Mouse (Mus musculus): ENCODE data around the gene Cotl1. TPM values are rescaled to one million over a fixed set of nuclear protein-coding genes. Genes with fewer than 3 reads are reported as not detected.

Cotl1 gene
- polyA plus RNA-seq, 1 experiment from 2014 or later = 197 TPM

- no peak overlapping the region for H3K4me3 ChIP-seq (ENCODE audit: low read depth, low read length)
- 77% methylated on average over 13 of the region's 13 CpGs for WGBS
- H3K27me3 ChIP-seq (ENCODE audit: control insufficient read depth, insufficient read depth, low read length) = no peaks in the 10 kb centered on the region
- no peaks in the 10 kb centered on the region for H3K36me3 ChIP-seq (ENCODE audit: control insufficient read depth, insufficient read depth, low read length)
- no peak for ATAC-seq (ENCODE audit: insufficient number of reproducible peaks, low FRiP score, low TSS enrichment, low read depth)
- H3K4me1 ChIP-seq (ENCODE audit: control insufficient read depth, insufficient read depth, low read length) = peaks cover 41% of the 10 kb centered on the region
- no peak overlapping the region for H3K4me2 ChIP-seq (ENCODE audit: low read depth, severe bottlenecking)
- H3K9ac ChIP-seq (ENCODE audit: low read length) = no peak overlapping the region
- no peaks in the 10 kb centered on the region for H3K9me3 ChIP-seq (ENCODE audit: control insufficient read depth, low read length)
- no peak overlapping the region for H3K27ac ChIP-seq (replicated peaks; ENCODE audit: low read depth, low read length)
- no peak for DNase-seq (ENCODE audit: low spot score)
Observed at GRCm38 (mm10) chr8:119829420-119829819, 10.9 kb downstream of the Cotl1 start.

GRCm38 (mm10) chr8:119829015-119829414 lies 11.3 kb downstream of the Cotl1 start:
- Histone ChIP-seq H3K27me3 (ENCODE audit: control insufficient read depth, insufficient read depth, low read length) (no peaks in the 10 kb centered on the region), H3K4me1 (ENCODE audit: control insufficient read depth, insufficient read depth, low read length) (peaks cover 41% of the 10 kb centered on the region), H3K4me3 (ENCODE audit: low read depth, low read length) (no peak overlapping the region), H3K9ac (ENCODE audit: low read length) (no peak overlapping the region), H3K36me3 (ENCODE audit: control insufficient read depth, insufficient read depth, low read length) (no peaks in the 10 kb centered on the region; the same call in 1 of the 2 replicates), H3K9me3 (ENCODE audit: control insufficient read depth, low read length) (no peaks in the 10 kb centered on the region), H3K4me2 (ENCODE audit: low read depth, severe bottlenecking) (no peak overlapping the region), H3K27ac (replicated peaks; ENCODE audit: low read depth, low read length) (no peak overlapping the region)
- DNase-seq (ENCODE audit: low spot score) (no peak), ATAC-seq (ENCODE audit: insufficient number of reproducible peaks, low FRiP score, low TSS enrichment, low read depth) (no peak)
- WGBS = 80% methylated on average over 10 of the region's 10 CpGs

- DNase-seq (ENCODE audit: low spot score) = no peak
- no peak overlapping the region for H3K27ac ChIP-seq (replicated peaks; ENCODE audit: low read depth, low read length)
Observed at GRCm38 (mm10) chr8:119827721-119828153, 12.6 kb downstream of the Cotl1 start.

GRCm38 (mm10) chr8:119826982-119827381 lies 13.4 kb downstream of the Cotl1 start:
- H3K36me3 ChIP-seq (ENCODE audit: control insufficient read depth, insufficient read depth, low read length) = no peaks in the 10 kb centered on the region; the same call in none of the 2 replicates
- no peak overlapping the region for H3K4me2 ChIP-seq (ENCODE audit: low read depth, severe bottlenecking)
- WGBS = 60% methylated on average over 5 of the region's 5 CpGs
- H3K9me3 ChIP-seq (ENCODE audit: control insufficient read depth, low read length) = no peaks in the 10 kb centered on the region
- H3K9ac ChIP-seq (ENCODE audit: low read length) = no peak overlapping the region
- DNase-seq (ENCODE audit: low spot score) (no peak), ATAC-seq (ENCODE audit: insufficient number of reproducible peaks, low FRiP score, low TSS enrichment, low read depth) (no peak)
- no peak overlapping the region for H3K4me3 ChIP-seq (ENCODE audit: low read depth, low read length)
- H3K27ac ChIP-seq (replicated peaks; ENCODE audit: low read depth, low read length) = no peak overlapping the region
- H3K27me3 ChIP-seq (ENCODE audit: control insufficient read depth, insufficient read depth, low read length) = no peaks in the 10 kb centered on the region
- H3K4me1 ChIP-seq (ENCODE audit: control insufficient read depth, insufficient read depth, low read length) = peaks cover 25% of the 10 kb centered on the region

More at GRCm38 (mm10) chr8:119827721-119828153, 12.6 kb downstream of the Cotl1 start:
- no peaks in the 10 kb centered on the region for H3K27me3 ChIP-seq (ENCODE audit: control insufficient read depth, insufficient read depth, low read length)
- peaks cover 32% of the 10 kb centered on the region for H3K4me1 ChIP-seq (ENCODE audit: control insufficient read depth, insufficient read depth, low read length)
- H3K9me3 ChIP-seq (ENCODE audit: control insufficient read depth, low read length) = no peaks in the 10 kb centered on the region
- no peak for ATAC-seq (ENCODE audit: insufficient number of reproducible peaks, low FRiP score, low TSS enrichment, low read depth)
- 75% methylated on average over 4 of the region's 4 CpGs for WGBS
- no peak overlapping the region for H3K9ac ChIP-seq (ENCODE audit: low read length)
- no peak overlapping the region for H3K4me2 ChIP-seq (ENCODE audit: low read depth, severe bottlenecking)
- H3K36me3 ChIP-seq (ENCODE audit: control insufficient read depth, insufficient read depth, low read length) = no peaks in the 10 kb centered on the region; the same call in 1 of the 2 replicates
- H3K4me3 ChIP-seq (ENCODE audit: low read depth, low read length) = no peak overlapping the region

GRCm38 (mm10) chr8:119825950-119826730 lies 14.2 kb downstream of the Cotl1 start:
- Histone ChIP-seq H3K4me2 (ENCODE audit: low read depth, severe bottlenecking) (no peak overlapping the region), H3K4me1 (ENCODE audit: control insufficient read depth, insufficient read depth, low read length) (peaks cover 17% of the 10 kb centered on the region), H3K4me3 (ENCODE audit: low read depth, low read length) (no peak overlapping the region), H3K27ac (replicated peaks; ENCODE audit: low read depth, low read length) (no peak overlapping the region), H3K27me3 (ENCODE audit: control insufficient read depth, insufficient read depth, low read length) (no peaks in the 10 kb centered on the region), H3K36me3 (ENCODE audit: control insufficient read depth, insufficient read depth, low read length) (no peaks in the 10 kb centered on the region; the same call in none of the 2 replicates), H3K9me3 (ENCODE audit: control insufficient read depth, low read length) (no peaks in the 10 kb centered on the region), H3K9ac (ENCODE audit: low read length) (no peak overlapping the region)
- 85% methylated on average over 19 of the region's 19 CpGs for WGBS
- no peak for DNase-seq (ENCODE audit: low spot score)
- no peak for ATAC-seq (ENCODE audit: insufficient number of reproducible peaks, low FRiP score, low TSS enrichment, low read depth)

- no peaks in the 10 kb centered on the region for H3K9me3 ChIP-seq (ENCODE audit: control insufficient read depth, low read length)
- ATAC-seq (ENCODE audit: insufficient number of reproducible peaks, low FRiP score, low TSS enrichment, low read depth) = no peak
- H3K9ac ChIP-seq (ENCODE audit: low read length) = no peak overlapping the region
- H3K27me3 ChIP-seq (ENCODE audit: control insufficient read depth, insufficient read depth, low read length) = no peaks in the 10 kb centered on the region
- H3K4me1 ChIP-seq (ENCODE audit: control insufficient read depth, insufficient read depth, low read length) = peaks cover 4% of the 10 kb centered on the region; the same call in 1 of the 2 replicates
- H3K36me3 ChIP-seq (ENCODE audit: control insufficient read depth, insufficient read depth, low read length) = peaks cover 2% of the 10 kb centered on the region
- H3K27ac ChIP-seq (replicated peaks; ENCODE audit: low read depth, low read length) = no peak overlapping the region
- H3K4me2 ChIP-seq (ENCODE audit: low read depth, severe bottlenecking) = no peak overlapping the region
- no peak overlapping the region for H3K4me3 ChIP-seq (ENCODE audit: low read depth, low read length)
- WGBS = 85% methylated on average over 11 of the region's 11 CpGs
- no peak for DNase-seq (ENCODE audit: low spot score)
Observed at GRCm38 (mm10) chr8:119824809-119825273, 15.5 kb downstream of the Cotl1 start.

- no peaks in the 10 kb centered on the region for H3K4me1 ChIP-seq (ENCODE audit: control insufficient read depth, insufficient read depth, low read length)
- no peak overlapping the region for H3K4me2 ChIP-seq (ENCODE audit: low read depth, severe bottlenecking)
- ATAC-seq (ENCODE audit: insufficient number of reproducible peaks, low FRiP score, low TSS enrichment, low read depth) = no peak
- H3K27me3 ChIP-seq (ENCODE audit: control insufficient read depth, insufficient read depth, low read length) = no peaks in the 10 kb centered on the region
- H3K4me3 ChIP-seq (ENCODE audit: low read depth, low read length) = no peak overlapping the region
- no peak overlapping the region for H3K27ac ChIP-seq (replicated peaks; ENCODE audit: low read depth, low read length)
- DNase-seq (ENCODE audit: low spot score) = no peak
- no peak overlapping the region for H3K9ac ChIP-seq (ENCODE audit: low read length)
- H3K9me3 ChIP-seq (ENCODE audit: control insufficient read depth, low read length) = no peaks in the 10 kb centered on the region
- peaks cover 2% of the 10 kb centered on the region for H3K36me3 ChIP-seq (ENCODE audit: control insufficient read depth, insufficient read depth, low read length)
- WGBS = 73% methylated on average over 4 of the region's 4 CpGs
Observed at GRCm38 (mm10) chr8:119824100-119824499, 16.2 kb downstream of the Cotl1 start.

GRCm38 (mm10) chr8:119823278-119823677 lies 17.1 kb downstream of the Cotl1 start:
- no peak overlapping the region for H3K9ac ChIP-seq (ENCODE audit: low read length)
- H3K9me3 ChIP-seq (ENCODE audit: control insufficient read depth, low read length) = no peaks in the 10 kb centered on the region
- no peaks in the 10 kb centered on the region for H3K4me1 ChIP-seq (ENCODE audit: control insufficient read depth, insufficient read depth, low read length)
- no peaks in the 10 kb centered on the region for H3K27me3 ChIP-seq (ENCODE audit: control insufficient read depth, insufficient read depth, low read length)
- 94% methylated on average over 9 of the region's 9 CpGs for WGBS
- peaks cover 2% of the 10 kb centered on the region for H3K36me3 ChIP-seq (ENCODE audit: control insufficient read depth, insufficient read depth, low read length)
- H3K27ac ChIP-seq (replicated peaks; ENCODE audit: low read depth, low read length) = no peak overlapping the region
- ATAC-seq (ENCODE audit: insufficient number of reproducible peaks, low FRiP score, low TSS enrichment, low read depth) (no peak), DNase-seq (ENCODE audit: low spot score) (no peak)
- H3K4me2 ChIP-seq (ENCODE audit: low read depth, severe bottlenecking) = no peak overlapping the region
- H3K4me3 ChIP-seq (ENCODE audit: low read depth, low read length) = no peak overlapping the region

Measured in limb, embryonic 11.5 days (tissue).